Mouse (Mus musculus): Measurements from ENCODE around the gene Ptprk.

Ptprk gene

GRCm38 (mm10) chr10:28113879-28114278 is 39.3 kb downstream of the Ptprk start:
- no peak for DNase-seq

DNA sequence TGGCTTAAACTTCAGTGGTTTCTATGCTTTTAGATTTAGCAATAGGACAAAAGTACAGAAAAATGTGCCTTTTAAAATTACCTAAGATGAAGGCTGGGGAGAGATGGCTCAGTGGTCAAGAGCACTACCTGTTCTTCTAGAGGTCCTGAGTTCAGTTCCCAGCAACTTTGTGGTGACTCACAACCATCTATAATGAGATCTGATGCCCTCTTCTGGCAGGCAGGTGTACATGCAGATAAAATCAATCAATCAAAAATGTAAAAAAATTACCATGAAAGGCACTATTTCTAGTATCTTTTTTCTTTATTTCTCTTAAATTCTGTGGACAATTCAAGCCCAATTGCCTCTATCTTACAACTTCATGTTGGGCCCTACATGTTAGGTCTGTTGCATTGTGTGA is 42.4 kb downstream of the Ptprk start:
- DNase-seq: no peak

- DNase-seq: no peak
Measured at GRCm38 (mm10) chr10:28118783-28119365, 44.3 kb downstream of the Ptprk start.

DNA sequence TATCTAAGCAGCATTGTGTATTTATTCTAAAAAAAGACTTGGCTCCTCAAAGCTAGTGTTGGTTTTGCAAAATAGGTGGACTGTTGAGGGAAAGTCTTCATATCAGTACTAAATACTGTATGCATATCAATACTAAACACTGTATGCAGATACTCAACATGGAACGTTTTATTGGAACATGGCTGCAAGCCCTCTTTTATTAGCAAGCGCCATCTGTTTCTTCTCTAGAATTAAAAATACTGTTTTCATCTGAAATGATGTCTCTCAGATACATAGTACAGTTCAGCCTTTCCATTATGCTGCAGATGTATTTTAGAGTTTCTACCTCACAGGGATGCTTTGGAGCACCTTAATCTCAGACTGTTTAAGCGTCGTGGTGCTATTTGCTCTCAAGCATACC is 49.3 kb downstream of the Ptprk start:
- DNase-seq: no peak

DNA sequence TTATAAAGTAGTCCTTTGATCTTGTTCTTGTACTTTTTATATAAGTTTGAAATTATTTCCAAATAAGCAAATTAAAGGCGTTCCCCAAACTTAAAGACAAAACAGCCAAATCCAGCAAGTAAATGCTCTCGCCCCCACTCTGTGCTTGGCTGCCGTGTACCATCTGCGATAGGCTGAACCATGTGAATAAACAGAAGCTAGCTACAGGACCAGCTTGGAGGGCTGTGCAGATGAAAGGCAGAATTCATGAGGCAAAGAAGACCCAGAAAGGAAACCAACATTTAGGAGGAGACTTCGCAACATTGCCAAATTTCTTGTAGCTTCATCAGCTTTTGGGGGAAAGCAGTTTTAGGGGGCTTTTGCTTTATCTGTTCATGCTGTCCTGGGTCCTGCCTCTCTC is 53.4 kb downstream of the Ptprk start:
- no peak for DNase-seq

DNA sequence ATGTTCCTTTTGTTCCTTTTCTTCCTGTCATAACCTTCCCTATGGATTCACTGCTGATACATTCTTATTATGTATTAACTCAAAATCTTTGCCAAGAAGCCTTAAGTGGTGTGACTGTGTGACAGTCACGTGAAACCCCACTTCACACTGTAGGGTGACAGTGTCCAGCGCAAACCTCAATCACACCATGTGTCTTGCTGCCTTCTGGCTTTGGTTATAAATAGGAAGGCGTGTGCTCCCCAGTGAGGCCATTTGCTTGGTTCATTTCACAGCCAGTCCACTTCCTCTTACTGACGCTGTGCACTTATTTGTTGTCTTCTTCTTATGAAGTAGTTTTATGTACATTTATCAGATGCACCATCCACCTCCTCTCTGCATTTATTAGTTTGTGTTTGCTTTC is 53.8 kb downstream of the Ptprk start:
- no peak for DNase-seq

- no peak for DNase-seq
Measured at GRCm38 (mm10) chr10:28130422-28130821, 55.8 kb downstream of the Ptprk start.

DNA sequence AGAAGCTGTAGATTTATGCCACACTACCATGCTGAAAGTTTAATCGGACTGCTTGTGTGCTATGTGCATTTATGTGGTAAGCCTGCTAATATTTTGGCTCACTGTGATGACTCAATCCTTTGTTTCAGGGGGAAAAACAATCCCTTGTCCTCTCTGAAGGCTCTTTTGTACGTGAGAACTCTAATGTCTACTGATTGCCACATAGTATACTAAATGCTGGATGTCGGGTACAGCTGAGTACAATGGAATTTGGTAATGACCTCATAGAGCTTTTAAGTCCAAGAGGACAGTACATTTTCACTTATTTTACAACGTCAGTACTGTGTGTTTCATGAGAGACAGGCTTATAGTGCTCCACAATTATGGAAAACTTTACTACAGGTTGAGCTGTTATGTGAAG is 59.1 kb downstream of the Ptprk start:
- DNase-seq: no peak

DNA sequence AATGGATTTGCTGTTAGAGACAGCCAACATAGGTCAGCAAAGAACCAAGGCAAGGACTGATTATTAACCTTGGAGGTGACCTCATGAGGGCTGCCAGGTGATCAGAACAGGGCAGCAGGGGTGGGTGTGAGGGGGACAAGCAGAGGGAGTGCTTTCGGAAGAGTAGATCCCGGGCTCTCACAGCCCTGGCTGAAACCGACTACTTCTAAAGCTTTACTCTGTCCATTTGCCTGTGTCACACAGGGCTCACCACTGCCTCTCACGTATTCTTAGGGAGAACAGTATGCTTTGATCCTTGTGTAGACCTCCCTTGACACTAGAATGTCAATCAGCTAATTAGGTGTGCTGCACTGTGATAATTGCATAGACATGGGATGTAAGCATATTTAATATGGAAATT is 63.8 kb downstream of the Ptprk start:
- no peak for DNase-seq

GRCm38 (mm10) chr10:28144459-28144858 is 69.8 kb downstream of the Ptprk start:
- DNase-seq: no peak

DNA sequence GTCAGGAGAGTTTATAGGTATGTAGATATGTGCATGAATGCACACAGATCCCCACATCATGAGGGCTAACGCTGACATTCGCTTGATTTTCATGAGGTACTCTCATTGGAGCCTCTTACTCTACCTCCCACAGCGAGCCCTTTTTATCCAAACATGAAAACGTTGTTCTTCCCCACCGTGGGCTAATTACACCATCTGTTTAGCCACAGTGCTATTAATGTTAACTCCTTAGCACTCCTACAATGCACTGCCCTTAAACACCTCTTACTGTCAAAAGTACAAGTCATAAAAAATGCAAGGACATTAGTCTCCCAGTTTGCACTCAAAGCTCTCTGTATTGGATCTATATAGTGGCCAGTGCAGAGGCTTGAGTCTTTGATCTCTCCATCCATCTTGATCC is 70.7 kb downstream of the Ptprk start:
- DNase-seq: no peak

GRCm38 (mm10) chr10:28155688-28156685 is 81.4 kb downstream of the Ptprk start:
- no peak for DNase-seq

DNA sequence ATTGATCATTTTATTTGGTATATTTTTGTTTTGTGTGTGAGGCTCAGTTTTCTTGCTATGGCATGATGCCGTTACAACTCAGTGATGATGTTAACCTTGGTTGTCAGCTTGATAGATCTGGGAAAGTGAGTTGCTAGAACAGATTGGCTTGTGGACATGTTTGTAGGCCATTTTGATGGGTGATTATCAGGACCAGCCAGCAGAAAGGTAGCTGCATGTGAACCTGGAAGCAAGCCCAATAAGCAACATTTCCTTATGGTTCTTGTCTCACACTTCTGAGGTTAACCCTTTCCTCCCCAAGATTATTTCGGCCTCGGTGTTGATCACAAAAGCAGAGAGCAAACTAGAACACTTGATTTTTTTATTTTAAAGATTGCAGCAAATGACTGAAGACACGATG is 85.1 kb downstream of the Ptprk start:
- no peak for DNase-seq

- DNase-seq: no peak
Measured at GRCm38 (mm10) chr10:28161306-28161705, 86.7 kb downstream of the Ptprk start.

GRCm38 (mm10) chr10:28164250-28164649 is 89.6 kb downstream of the Ptprk start:
- no peak for DNase-seq

DNA sequence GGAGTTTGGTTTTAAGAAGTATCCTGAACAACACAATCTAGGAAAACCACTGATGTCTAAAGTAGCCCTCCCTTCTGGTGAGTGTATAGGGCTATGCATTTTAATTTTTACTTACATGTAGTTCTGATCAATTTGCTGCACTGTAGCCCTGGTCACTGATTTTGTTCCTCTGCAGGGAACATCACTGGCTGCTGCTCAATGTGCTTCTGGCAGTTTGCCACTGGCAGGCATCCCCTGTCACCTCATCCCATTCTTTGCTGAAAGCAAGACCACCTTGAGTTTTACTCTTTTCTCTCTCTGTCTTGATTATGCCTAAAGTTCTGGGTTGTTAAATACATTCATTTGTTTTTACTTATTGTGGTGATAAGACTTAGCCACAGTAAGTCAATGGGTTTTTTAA is 90.1 kb downstream of the Ptprk start:
- no peak for DNase-seq

- DNase-seq: no peak
Measured at GRCm38 (mm10) chr10:28166610-28167009, 92.0 kb downstream of the Ptprk start.

DNA sequence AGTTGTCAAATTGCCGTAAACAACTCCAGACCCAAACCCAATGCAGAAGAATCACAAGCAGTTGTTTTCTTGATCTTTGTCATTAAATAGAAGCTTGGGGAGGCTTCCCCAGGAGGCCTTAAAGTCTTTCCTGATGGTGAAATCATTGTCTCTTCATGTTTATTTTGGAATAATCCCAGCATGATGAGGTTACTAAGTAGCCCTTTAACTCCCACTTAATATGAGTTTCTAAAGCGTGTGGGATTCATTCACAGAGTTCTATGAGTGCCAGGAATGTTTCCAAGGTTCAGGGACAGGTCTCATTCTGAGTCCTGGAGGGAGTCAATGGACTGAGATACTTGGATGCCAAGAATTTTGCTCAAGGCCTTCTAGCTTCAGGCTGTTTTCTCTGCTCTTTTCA is 92.5 kb downstream of the Ptprk start:
- DNase-seq: no peak

GRCm38 (mm10) chr10:28171196-28171595 is 96.6 kb downstream of the Ptprk start:
- DNase-seq: no peak

GRCm38 (mm10) chr10:28178876-28179275 is 104.3 kb downstream of the Ptprk start:
- DNase-seq: no peak

- DNase-seq: no peak
Measured at GRCm38 (mm10) chr10:28182081-28182480, 107.5 kb downstream of the Ptprk start.

DNA sequence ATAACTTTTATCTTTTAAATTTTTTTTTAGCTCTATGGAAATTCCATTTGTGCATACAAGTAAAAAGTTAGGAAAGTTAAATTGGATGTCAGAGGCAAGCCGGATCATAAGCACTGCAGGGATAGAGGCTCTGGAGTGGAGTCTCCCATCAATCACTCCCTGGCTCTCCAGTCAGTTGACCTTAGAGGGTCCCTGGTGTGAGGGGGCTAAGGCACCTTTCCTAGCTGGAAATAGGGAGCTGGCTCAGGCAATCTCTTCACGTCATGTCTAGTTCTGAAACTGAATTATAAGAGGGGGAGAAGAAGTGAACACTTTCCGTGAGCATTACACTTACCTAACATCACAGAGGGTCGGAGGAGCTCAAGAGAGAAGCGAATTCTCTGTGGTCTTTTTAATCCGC is 110.1 kb downstream of the Ptprk start:
- no peak for DNase-seq

DNA sequence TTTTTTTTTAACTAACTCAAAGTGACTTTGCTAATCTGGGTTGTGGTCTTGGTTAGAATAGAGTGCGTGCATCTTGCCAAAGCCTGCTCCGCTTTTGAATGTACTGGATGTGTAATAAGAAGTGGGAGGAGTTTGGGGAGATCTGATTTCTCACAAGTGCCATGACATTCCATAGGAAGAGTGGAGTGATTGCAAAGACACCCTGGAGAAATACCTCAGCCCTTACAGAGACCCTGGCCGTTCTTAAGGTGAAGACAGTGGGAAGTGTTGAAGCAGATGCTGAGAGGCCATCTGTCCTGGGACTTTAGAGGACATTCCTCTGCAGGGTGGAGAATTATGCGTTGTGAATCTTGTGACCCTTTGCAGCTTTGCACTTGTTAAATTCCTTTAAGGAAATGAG is 110.7 kb downstream of the Ptprk start:
- no peak for DNase-seq

DNA sequence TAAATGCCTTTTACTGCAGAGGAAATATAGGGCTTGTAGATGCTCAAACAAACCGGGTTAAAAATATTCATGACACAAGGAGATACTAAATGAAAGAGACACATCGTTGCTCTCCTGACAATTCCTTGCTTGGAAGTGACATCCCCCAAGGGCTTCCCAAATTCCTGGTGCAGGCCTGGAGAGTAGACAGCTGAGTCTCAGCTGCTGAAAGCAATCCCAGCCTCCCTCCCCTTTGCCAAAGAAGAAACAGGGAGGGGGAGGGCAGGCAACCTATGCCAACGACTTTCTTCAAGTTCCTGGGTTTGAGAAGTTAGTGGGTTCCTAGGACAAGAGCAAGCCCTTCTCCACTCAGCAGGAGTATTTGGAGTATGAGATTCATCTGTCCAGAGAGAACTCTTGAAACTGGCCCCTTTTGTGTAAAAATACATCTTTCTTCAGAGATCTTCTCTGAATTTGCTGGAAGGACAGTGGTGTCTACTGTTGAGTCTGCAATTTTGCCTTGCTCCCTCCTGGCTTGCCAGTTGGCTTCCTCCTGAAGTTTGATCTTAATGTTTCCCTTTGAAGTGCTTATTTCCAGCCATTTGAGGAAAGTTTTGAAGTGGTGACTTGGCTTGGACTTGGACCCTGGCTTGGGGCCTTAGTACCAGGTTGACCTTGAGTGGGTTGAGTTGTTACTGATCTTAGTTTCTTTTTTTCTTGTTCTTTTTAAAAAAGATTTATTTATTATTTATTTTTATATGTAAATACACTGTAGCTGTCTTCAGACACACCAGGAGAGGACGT is 111.6 kb downstream of the Ptprk start:
- DNase-seq: no peak
